Mouse (Mus musculus): ENCODE measurements around the gene Zfp12.

GRCm38 (mm10) chr5:143287774-143288328, 52.9 kb downstream of the Zfp12 start:
- TF ChIP-seq CTCF (IDR thresholded peaks at IDR 0.05; ENCODE audit: low read depth, low read length): no peak
- no peak for TF ChIP-seq POLR2A (IDR thresholded peaks at IDR 0.05; ENCODE audit: insufficient read depth, low read length)
- TF ChIP-seq EP300 (IDR thresholded peaks at IDR 0.05; ENCODE audit: insufficient read depth, low read depth, low read length): no peak
